Mouse (Mus musculus) hindbrain, embryonic 16.5 days (tissue): ENCODE measurements at regions not wholly inside any gene's neighbourhood (a gene's known extent, or its start where the extent isn't known, plus 50 kb on each side); places are given as distances from the start of the nearest gene placed in this dataset.
A peak's percentile ranks its signal among the peaks of the same experiment; 100 is the strongest.

Experiments
- ATAC-seq: fragments of 200-750 bp; cut with Nextera tagmentation; 2 replicates; pipeline ENCODE4 v1.8.0; 2017; ENCODE audit warnings: moderate TSS enrichment, moderate library complexity
- H3K27ac ChIP-seq: fragments of 300-500 bp; sonication (generic); 2 replicates; pipeline ENCODE4 v1.5.1; 2014; ENCODE audit warnings: low read depth, mild to moderate bottlenecking, control low read depth, low read length, moderate library complexity
- H3K27me3 ChIP-seq: fragments of 300-500 bp; sonication (generic); replicated peaks from 2 replicates; pipeline ENCODE4 v1.6.1; 2014; ENCODE audit warnings: low read length; ENCODE audit not compliant: control insufficient read depth, insufficient read depth
- H3K36me3 ChIP-seq: fragments of 300-500 bp; sonication (generic); 2 replicates; pipeline ENCODE4 v1.6.1; 2014; ENCODE audit warnings: mild to moderate bottlenecking, low read length, moderate library complexity, mixed read lengths; ENCODE audit not compliant: control insufficient read depth, insufficient read depth
- H3K4me1 ChIP-seq: fragments of 300-500 bp; sonication (generic); 2 replicates; pipeline ENCODE4 v1.6.1; 2014; ENCODE audit warnings: low read depth, low read length; ENCODE audit not compliant: control insufficient read depth, insufficient read depth
- H3K4me2 ChIP-seq: fragments of 300-500 bp; sonication (generic); 2 replicates; pipeline ENCODE4 v1.6.1; 2014; ENCODE audit warnings: mild to moderate bottlenecking, low read length, control low read depth, moderate library complexity
- H3K4me3 ChIP-seq: fragments of 300-500 bp; sonication (generic); 2 replicates; pipeline ENCODE4 v1.5.1; 2014; ENCODE audit warnings: mild to moderate bottlenecking, low read length, control low read depth, moderate library complexity
- H3K9ac ChIP-seq: fragments of 300-500 bp; sonication (generic); 2 replicates; pipeline ENCODE4 v1.6.1; 2014; ENCODE audit warnings: low read depth, mild to moderate bottlenecking, control low read depth, low read length, moderate library complexity
- H3K9me3 ChIP-seq: fragments of 300-500 bp; sonication (generic); 2 replicates; pipeline ENCODE4 v1.6.1; 2014; ENCODE audit warnings: mild to moderate bottlenecking, low read length, moderate library complexity; ENCODE audit not compliant: control insufficient read depth
- WGBS: fragments of 180-500 bp; shearing (Covaris S2); extraction: QIAGEN DNeasy Blood & Tissue Kit; methylation state at CpG from one replicate; pipeline ENCODE4 v1.1.7; 2014; 5-methylcytosine and 5-hydroxymethylcytosine counted together

DNA sequence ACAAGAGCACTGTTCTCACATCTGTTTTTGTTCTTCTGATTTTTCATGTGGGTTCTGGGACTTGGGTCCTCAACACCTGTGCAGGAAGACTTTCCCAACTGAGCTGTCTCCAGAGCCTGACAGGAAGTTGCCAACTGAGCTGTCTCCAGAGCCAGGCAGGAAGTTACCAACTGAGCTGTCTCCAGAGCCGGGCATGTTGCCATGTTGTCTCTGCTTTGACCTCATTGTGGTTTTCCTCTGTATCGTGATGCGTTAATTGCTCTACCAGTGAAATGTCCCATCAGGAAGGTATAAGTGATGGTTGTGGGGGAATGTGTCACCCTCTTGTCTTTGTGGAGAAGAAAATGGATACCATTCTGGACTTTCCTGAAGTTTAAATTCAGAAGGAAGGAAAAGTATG lies 54.4 kb upstream of the Olfm4 start:
- Histone ChIP-seq H3K27ac (no peak overlapping the region), H3K4me2 (no peak overlapping the region), H3K27me3 (no peaks in the 10 kb centered on the region), H3K4me1 (no peaks in the 10 kb centered on the region), H3K36me3 (no peaks in the 10 kb centered on the region), H3K9me3 (no peaks in the 10 kb centered on the region), H3K9ac (no peak overlapping the region), H3K4me3 (no peak overlapping the region)
- no peak for ATAC-seq
- WGBS: 78% methylated on average over 3 of the region's 3 CpGs

DNA sequence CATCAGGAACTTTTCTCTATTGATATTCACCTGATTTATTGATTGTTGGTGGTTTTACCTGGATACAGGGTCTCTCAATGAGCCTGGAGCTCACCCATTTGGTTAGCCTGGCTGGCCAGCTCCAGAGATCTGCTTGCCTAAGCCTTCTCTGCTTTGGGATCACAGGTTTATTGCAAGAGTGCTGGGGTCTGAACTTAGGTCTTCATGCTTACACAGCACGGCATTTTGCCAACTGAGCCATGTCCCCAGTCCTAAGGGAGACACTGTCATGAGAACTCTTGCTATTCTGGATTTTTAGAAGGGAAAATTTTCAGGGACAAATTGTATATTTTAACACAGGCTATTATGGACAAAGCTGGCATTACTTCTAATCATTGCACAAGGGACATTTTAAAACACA lies 56.7 kb upstream of the Olfm4 start:
- no peak overlapping the region for H3K4me2 ChIP-seq
- H3K9me3 ChIP-seq: no peaks in the 10 kb centered on the region
- H3K27me3 ChIP-seq: no peaks in the 10 kb centered on the region
- H3K4me1 ChIP-seq: no peaks in the 10 kb centered on the region
- no peak overlapping the region for H3K9ac ChIP-seq
- H3K27ac ChIP-seq: no peak overlapping the region
- no peak for ATAC-seq
- WGBS: 79% methylated on average over 1 of the region's 1 CpGs
- no peaks in the 10 kb centered on the region for H3K36me3 ChIP-seq
- H3K4me3 ChIP-seq: no peak overlapping the region

GRCm38 (mm10) chr14:79916960-79917848 lies 66.7 kb upstream of the Olfm4 start:
- peak; percentile 81 for ATAC-seq
- no peak overlapping the region for H3K4me3 ChIP-seq
- peak overlapping the region; percentile 6; the same call in 1 of the 2 replicates for H3K27ac ChIP-seq
- WGBS: 52% methylated on average over 9 of the region's 9 CpGs
- no peaks in the 10 kb centered on the region for H3K9me3 ChIP-seq
- no peak overlapping the region for H3K9ac ChIP-seq
- no peaks in the 10 kb centered on the region for H3K27me3 ChIP-seq
- no peak overlapping the region for H3K4me2 ChIP-seq
- H3K4me1 ChIP-seq: peaks cover 4% of the 10 kb centered on the region
- no peaks in the 10 kb centered on the region for H3K36me3 ChIP-seq

DNA sequence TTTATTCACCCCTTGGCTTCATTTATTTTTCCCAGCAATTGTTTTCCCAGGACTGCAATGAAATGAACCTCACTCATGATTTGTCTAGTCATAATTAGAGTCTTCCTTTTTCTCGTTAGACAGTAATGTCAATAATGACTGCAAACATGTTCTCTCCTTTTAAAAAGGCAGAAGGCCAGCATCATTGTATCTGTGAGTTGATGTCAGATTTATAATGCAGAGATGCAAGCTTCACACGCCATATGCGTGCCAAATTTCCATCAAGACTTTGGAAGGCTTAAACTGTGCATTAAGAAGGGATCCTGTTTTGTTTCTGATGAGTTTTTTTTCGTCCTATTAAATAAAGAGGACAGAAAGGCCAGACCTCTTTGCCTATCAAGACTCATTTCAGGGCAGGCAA lies 68.9 kb upstream of the Olfm4 start:
- Histone ChIP-seq H3K9ac (no peak overlapping the region), H3K9me3 (no peaks in the 10 kb centered on the region), H3K36me3 (no peaks in the 10 kb centered on the region), H3K27ac (no peak overlapping the region), H3K4me2 (no peak overlapping the region), H3K27me3 (no peaks in the 10 kb centered on the region), H3K4me1 (peaks cover 4% of the 10 kb centered on the region), H3K4me3 (no peak overlapping the region)
- no peak for ATAC-seq
- 68% methylated on average over 4 of the region's 4 CpGs for WGBS

DNA sequence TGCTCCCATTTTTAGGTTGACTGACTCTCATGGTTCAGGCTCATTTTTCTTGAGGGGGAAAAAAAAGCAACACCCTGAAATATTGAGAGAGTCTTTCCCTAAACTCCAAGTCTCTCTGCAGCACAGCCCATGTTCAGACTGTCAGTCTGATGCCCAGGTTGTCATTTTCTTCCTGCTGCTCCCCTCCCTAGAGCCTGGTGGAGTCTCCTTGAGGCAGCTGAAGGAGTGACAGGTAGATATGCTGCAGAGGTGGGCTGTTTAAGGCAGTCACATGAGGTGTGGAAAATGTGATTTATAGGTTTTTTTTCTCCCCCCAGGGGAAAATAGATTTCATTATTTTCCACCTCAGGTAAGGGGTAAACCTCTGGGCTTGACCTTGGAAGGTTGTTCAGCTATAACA lies 70.6 kb upstream of the Olfm4 start:
- Histone ChIP-seq H3K4me2 (no peak overlapping the region), H3K27ac (no peak overlapping the region), H3K36me3 (no peaks in the 10 kb centered on the region), H3K27me3 (no peaks in the 10 kb centered on the region), H3K4me1 (peaks cover 7% of the 10 kb centered on the region), H3K4me3 (no peak overlapping the region), H3K9me3 (no peaks in the 10 kb centered on the region), H3K9ac (no peak overlapping the region)
- no peak for ATAC-seq

GRCm38 (mm10) chr14:79912610-79913009 lies 71.3 kb upstream of the Olfm4 start:
- H3K4me3 ChIP-seq: no peak overlapping the region
- 38% methylated on average over 4 of the region's 4 CpGs for WGBS
- H3K4me2 ChIP-seq: no peak overlapping the region
- H3K9ac ChIP-seq: no peak overlapping the region
- peaks cover 7% of the 10 kb centered on the region for H3K4me1 ChIP-seq
- H3K27me3 ChIP-seq: no peaks in the 10 kb centered on the region
- no peak for ATAC-seq
- H3K9me3 ChIP-seq: no peaks in the 10 kb centered on the region
- H3K27ac ChIP-seq: no peak overlapping the region
- no peaks in the 10 kb centered on the region for H3K36me3 ChIP-seq

GRCm38 (mm10) chr14:79907761-79908160 lies 76.1 kb upstream of the Olfm4 start:
- no peak for ATAC-seq
- peaks cover 3% of the 10 kb centered on the region; the same call in 1 of the 2 replicates for H3K4me1 ChIP-seq
- 38% methylated on average over 4 of the region's 4 CpGs for WGBS
- no peak overlapping the region for H3K4me3 ChIP-seq
- H3K4me2 ChIP-seq: no peak overlapping the region
- H3K36me3 ChIP-seq: no peaks in the 10 kb centered on the region
- no peaks in the 10 kb centered on the region for H3K9me3 ChIP-seq
- no peak overlapping the region for H3K9ac ChIP-seq
- no peaks in the 10 kb centered on the region for H3K27me3 ChIP-seq
- no peak overlapping the region for H3K27ac ChIP-seq

GRCm38 (mm10) chr14:79905574-79905973 lies 78.3 kb upstream of the Olfm4 start:
- 48% methylated on average over 2 of the region's 2 CpGs for WGBS
- ATAC-seq: no peak
- no peaks in the 10 kb centered on the region for H3K27me3 ChIP-seq

GRCm38 (mm10) chr14:79902355-79902754 lies 81.5 kb upstream of the Olfm4 start:
- no peak overlapping the region for H3K9ac ChIP-seq
- H3K9me3 ChIP-seq: no peaks in the 10 kb centered on the region
- H3K36me3 ChIP-seq: no peaks in the 10 kb centered on the region
- no peak for ATAC-seq
- H3K4me3 ChIP-seq: no peak overlapping the region
- H3K27me3 ChIP-seq: no peaks in the 10 kb centered on the region
- no peak overlapping the region for H3K27ac ChIP-seq
- 9% methylated on average over 1 of the region's 1 CpGs for WGBS
- H3K4me1 ChIP-seq: no peaks in the 10 kb centered on the region; the same call in 1 of the 2 replicates
- no peak overlapping the region for H3K4me2 ChIP-seq

More at GRCm38 (mm10) chr14:79905574-79905973, 78.3 kb upstream of the Olfm4 start:
- no peaks in the 10 kb centered on the region for H3K36me3 ChIP-seq
- no peaks in the 10 kb centered on the region for H3K9me3 ChIP-seq
- H3K27ac ChIP-seq: no peak overlapping the region
- H3K4me2 ChIP-seq: no peak overlapping the region
- H3K4me1 ChIP-seq: peaks cover 3% of the 10 kb centered on the region; the same call in 1 of the 2 replicates
- no peak overlapping the region for H3K9ac ChIP-seq
- no peak overlapping the region for H3K4me3 ChIP-seq
